Mouse (Mus musculus) liver, postnatal 0 days (tissue): ENCODE data around the gene Gm4353. TPM values are rescaled to one million over a fixed set of nuclear protein-coding genes. Genes with fewer than 3 reads are reported as not detected.

Experiments
- ATAC-seq: fragments of 200-750 bp; cut with Nextera tagmentation; 2 replicates; pipeline ENCODE4 v1.8.0; 2017; ENCODE audit warnings: mild to moderate bottlenecking, moderate library complexity
- DNase-seq: peaks from one replicate; pipeline ENCODE4 v3.0.0-alpha.2; 2016
- H3K27ac ChIP-seq: fragments of 300-500 bp; sonication (generic); 2 replicates; pipeline ENCODE4 v1.5.1; 2014; ENCODE audit warnings: antibody characterized with exemption, moderate library complexity, mild to moderate bottlenecking, low read depth
- H3K27me3 ChIP-seq: fragments of 300-500 bp; sonication (generic); 2 replicates; pipeline ENCODE4 v1.6.1; 2014; ENCODE audit warnings: low read length, control low read depth, mixed read lengths; ENCODE audit not compliant: insufficient read depth
- H3K36me3 ChIP-seq: fragments of 300-500 bp; sonication (generic); replicated peaks from 2 replicates; pipeline ENCODE4 v1.6.1; 2014; ENCODE audit warnings: mild to moderate bottlenecking, control low read depth, low read length, moderate library complexity, mixed read lengths; ENCODE audit not compliant: insufficient read depth
- H3K4me1 ChIP-seq: fragments of 300-500 bp; sonication (generic); 2 replicates; pipeline ENCODE4 v1.6.1; 2014; ENCODE audit warnings: antibody characterized with exemption, mild to moderate bottlenecking, control low read depth; ENCODE audit not compliant: insufficient read depth
- H3K4me2 ChIP-seq: fragments of 300-500 bp; sonication (generic); 2 replicates; pipeline ENCODE4 v1.6.1; 2014; ENCODE audit warnings: low read depth, mild to moderate bottlenecking, low read length, moderate library complexity, mixed read lengths
- H3K4me3 ChIP-seq: fragments of 300-500 bp; sonication (generic); 2 replicates; pipeline ENCODE4 v1.5.1; 2014; ENCODE audit warnings: low read depth, low read length
- H3K9ac ChIP-seq: fragments of 300-500 bp; sonication (generic); replicated peaks from 2 replicates; pipeline ENCODE4 v1.6.1; 2014; ENCODE audit warnings: mild to moderate bottlenecking, moderate library complexity
- H3K9me3 ChIP-seq: fragments of 300-500 bp; sonication (generic); 2 replicates; pipeline ENCODE4 v1.6.1; 2016; ENCODE audit warnings: mild to moderate bottlenecking, control low read depth, low read length, mixed read lengths
- CTCF ChIP-seq: sonication (generic); IDR thresholded peaks from 2 replicates; pipeline ENCODE4 v1.5.1; 2016; ENCODE audit warnings: antibody characterized with exemption, low read depth
- EP300 ChIP-seq: IDR thresholded peaks from 2 replicates; pipeline ENCODE4 v1.6.1; 2016; ENCODE audit warnings: antibody characterized with exemption, low read depth, mild to moderate bottlenecking
- WGBS: fragments of 180-500 bp; shearing (Covaris S2); extraction: QIAGEN DNeasy Blood & Tissue Kit; methylation state at CpG from one replicate; pipeline ENCODE4 v1.1.7; 2014; ENCODE audit not compliant: insufficient replicate concordance; 5-methylcytosine and 5-hydroxymethylcytosine counted together
- polyA plus RNA-seq: library from polyadenylated mRNA; unstranded; fragments of >200 nt; fragmentation: Nextera tagmentation; extraction: Ambion mirVana; gene quantifications from 2 replicates; pipeline ENCODE4 v1.2.1, GENCODE M21; 2015

Gm4353 gene
- polyA plus RNA-seq, 1 experiment from 2014 or later: 0.14 TPM

GRCm38 (mm10) chr7:116033371-116034241 lies 50.8 kb downstream of the Gm4353 start:
- peak; percentile 14; the same call in 1 of the 2 replicates for ATAC-seq
- H3K9ac ChIP-seq: peak overlapping the region; percentile 54

More at GRCm38 (mm10) chr7:116033371-116034241, 50.8 kb downstream of the Gm4353 start:
- DNase-seq: peak; percentile 58
- TF ChIP-seq EP300 (no peak), CTCF (no peak)
- 2% methylated on average over 49 of the region's 54 CpGs for WGBS
- Histone ChIP-seq H3K4me2 (peak overlapping the region; percentile 99), H3K27ac (no peak overlapping the region), H3K4me3 (peak overlapping the region; percentile 66), H3K4me1 (peaks cover 32% of the 10 kb centered on the region), H3K9me3 (no peaks in the 10 kb centered on the region), H3K36me3 (no peaks in the 10 kb centered on the region), H3K27me3 (peaks cover 78% of the 10 kb centered on the region)

Other genes with a start within 250 kb of the Gm4353 start
- gene Sox6, start 45.8 kb downstream of the Gm4353 start, polyA plus RNA-seq: 44.4 and 46.2 TPM in 2 replicates
- gene 1110004F10Rik, start 45.2 kb downstream of the Gm4353 start, polyA plus RNA-seq: 89.4 and 93.1 TPM in 2 replicates
- 1.5 and 1.8 TPM in 2 replicates for gene Plekha7, start 223.7 kb upstream of the Gm4353 start, polyA plus RNA-seq
- gene Rps13, start 249.6 kb upstream of the Gm4353 start, polyA plus RNA-seq: 425 and 427 TPM in 2 replicates